Mouse (Mus musculus): ENCODE measurements around the gene Nrg3. TPM values are rescaled to one million over a fixed set of nuclear protein-coding genes. Genes with fewer than 3 reads are reported as not detected.

Nrg3 gene
- polyA plus RNA-seq, 1 experiment: not detected

- TF ChIP-seq POLR2A (IDR thresholded peaks at IDR 0.05; ENCODE audit: low read depth, low read length): no peak
- TF ChIP-seq CTCF (IDR thresholded peaks at IDR 0.05; ENCODE audit: extremely low read depth, insufficient read depth, insufficient read length, insufficient replicate concordance): no peak
- no peak overlapping the region for H3K27ac ChIP-seq (ENCODE audit: insufficient read depth, low read length)
- H3K4me1 ChIP-seq (ENCODE audit: control insufficient read depth, insufficient read depth, insufficient read length): no peaks in the 10 kb centered on the region
- H3K27me3 ChIP-seq (ENCODE audit: control insufficient read depth, insufficient read depth, low read length): no peaks in the 10 kb centered on the region
- DNase-seq (ENCODE audit: low read depth in 1 of 2, low spot score in 2 of 2): no peak
- no peak overlapping the region for H3K4me3 ChIP-seq (ENCODE audit: extremely low read depth, insufficient read depth, insufficient read length)
- no peaks in the 10 kb centered on the region for H3K36me3 ChIP-seq (ENCODE audit: control insufficient read depth, insufficient read depth, low read length)
Measured at GRCm38 (mm10) chr14:39014126-39014525, 458.8 kb downstream of the Nrg3 start.

GRCm38 (mm10) chr14:38997843-38998242 is 475.0 kb downstream of the Nrg3 start:
- no peaks in the 10 kb centered on the region for H3K36me3 ChIP-seq (ENCODE audit: control insufficient read depth, insufficient read depth, low read length)
- H3K27ac ChIP-seq (ENCODE audit: insufficient read depth, low read length): no peak overlapping the region
- no peaks in the 10 kb centered on the region for H3K27me3 ChIP-seq (ENCODE audit: control insufficient read depth, insufficient read depth, low read length)
- 85% methylated on average over 3 of the region's 3 CpGs for WGBS
- DNase-seq (ENCODE audit: low read depth in 1 of 2, low spot score in 2 of 2): no peak
- H3K4me3 ChIP-seq (ENCODE audit: extremely low read depth, insufficient read depth, insufficient read length): no peak overlapping the region
- no peaks in the 10 kb centered on the region for H3K4me1 ChIP-seq (ENCODE audit: control insufficient read depth, insufficient read depth, insufficient read length)
- TF ChIP-seq POLR2A (IDR thresholded peaks at IDR 0.05; ENCODE audit: low read depth, low read length) (no peak), CTCF (IDR thresholded peaks at IDR 0.05; ENCODE audit: extremely low read depth, insufficient read depth, insufficient read length, insufficient replicate concordance) (no peak)

- Histone ChIP-seq H3K4me3 (ENCODE audit: extremely low read depth, insufficient read depth, insufficient read length) (no peak overlapping the region), H3K27me3 (ENCODE audit: control insufficient read depth, insufficient read depth, low read length) (no peaks in the 10 kb centered on the region), H3K4me1 (ENCODE audit: control insufficient read depth, insufficient read depth, insufficient read length) (no peaks in the 10 kb centered on the region), H3K36me3 (ENCODE audit: control insufficient read depth, insufficient read depth, low read length) (no peaks in the 10 kb centered on the region), H3K27ac (ENCODE audit: insufficient read depth, low read length) (no peak overlapping the region)
- no peak for DNase-seq (ENCODE audit: low read depth in 1 of 2, low spot score in 2 of 2)
- 93% methylated on average over 1 of the region's 1 CpGs for WGBS
- no peak for TF ChIP-seq CTCF (IDR thresholded peaks at IDR 0.05; ENCODE audit: extremely low read depth, insufficient read depth, insufficient read length, insufficient replicate concordance)
- no peak for TF ChIP-seq POLR2A (IDR thresholded peaks at IDR 0.05; ENCODE audit: low read depth, low read length)
Measured at GRCm38 (mm10) chr14:38992574-38992866, 480.4 kb downstream of the Nrg3 start.

- Histone ChIP-seq H3K4me1 (ENCODE audit: control insufficient read depth, insufficient read depth, insufficient read length) (no peaks in the 10 kb centered on the region), H3K27me3 (ENCODE audit: control insufficient read depth, insufficient read depth, low read length) (no peaks in the 10 kb centered on the region), H3K36me3 (ENCODE audit: control insufficient read depth, insufficient read depth, low read length) (no peaks in the 10 kb centered on the region), H3K4me3 (ENCODE audit: extremely low read depth, insufficient read depth, insufficient read length) (no peak overlapping the region), H3K27ac (ENCODE audit: insufficient read depth, low read length) (no peak overlapping the region)
- no peak for DNase-seq (ENCODE audit: low read depth in 1 of 2, low spot score in 2 of 2)
- TF ChIP-seq CTCF (IDR thresholded peaks at IDR 0.05; ENCODE audit: extremely low read depth, insufficient read depth, insufficient read length, insufficient replicate concordance) (no peak), POLR2A (IDR thresholded peaks at IDR 0.05; ENCODE audit: low read depth, low read length) (no peak)
- 85% methylated on average over 7 of the region's 7 CpGs for WGBS
Measured at GRCm38 (mm10) chr14:38991847-38992573, 480.9 kb downstream of the Nrg3 start.

- WGBS: 80% methylated on average over 7 of the region's 7 CpGs
- TF ChIP-seq CTCF (IDR thresholded peaks at IDR 0.05; ENCODE audit: extremely low read depth, insufficient read depth, insufficient read length, insufficient replicate concordance) (no peak), POLR2A (IDR thresholded peaks at IDR 0.05; ENCODE audit: low read depth, low read length) (no peak)
- Histone ChIP-seq H3K27ac (ENCODE audit: insufficient read depth, low read length) (no peak overlapping the region), H3K36me3 (ENCODE audit: control insufficient read depth, insufficient read depth, low read length) (no peaks in the 10 kb centered on the region), H3K27me3 (ENCODE audit: control insufficient read depth, insufficient read depth, low read length) (no peaks in the 10 kb centered on the region), H3K4me1 (ENCODE audit: control insufficient read depth, insufficient read depth, insufficient read length) (no peaks in the 10 kb centered on the region), H3K4me3 (ENCODE audit: extremely low read depth, insufficient read depth, insufficient read length) (no peak overlapping the region)
- DNase-seq (ENCODE audit: low read depth in 1 of 2, low spot score in 2 of 2): no peak
Measured at GRCm38 (mm10) chr14:38959367-38959766, 513.5 kb downstream of the Nrg3 start.

GRCm38 (mm10) chr14:38937481-38937880 is 535.4 kb downstream of the Nrg3 start:
- no peak for DNase-seq (ENCODE audit: low read depth in 1 of 2, low spot score in 2 of 2)
- no peaks in the 10 kb centered on the region for H3K36me3 ChIP-seq (ENCODE audit: control insufficient read depth, insufficient read depth, low read length)
- no peaks in the 10 kb centered on the region for H3K27me3 ChIP-seq (ENCODE audit: control insufficient read depth, insufficient read depth, low read length)
- no peak overlapping the region for H3K4me3 ChIP-seq (ENCODE audit: extremely low read depth, insufficient read depth, insufficient read length)
- TF ChIP-seq CTCF (IDR thresholded peaks at IDR 0.05; ENCODE audit: extremely low read depth, insufficient read depth, insufficient read length, insufficient replicate concordance): no peak
- no peak for TF ChIP-seq POLR2A (IDR thresholded peaks at IDR 0.05; ENCODE audit: low read depth, low read length)
- H3K27ac ChIP-seq (ENCODE audit: insufficient read depth, low read length): no peak overlapping the region
- WGBS: 78% methylated on average over 1 of the region's 1 CpGs
- no peaks in the 10 kb centered on the region for H3K4me1 ChIP-seq (ENCODE audit: control insufficient read depth, insufficient read depth, insufficient read length)

GRCm38 (mm10) chr14:38936483-38937054 is 536.3 kb downstream of the Nrg3 start:
- Histone ChIP-seq H3K27ac (ENCODE audit: insufficient read depth, low read length) (no peak overlapping the region), H3K27me3 (ENCODE audit: control insufficient read depth, insufficient read depth, low read length) (no peaks in the 10 kb centered on the region), H3K36me3 (ENCODE audit: control insufficient read depth, insufficient read depth, low read length) (no peaks in the 10 kb centered on the region), H3K4me1 (ENCODE audit: control insufficient read depth, insufficient read depth, insufficient read length) (no peaks in the 10 kb centered on the region), H3K4me3 (ENCODE audit: extremely low read depth, insufficient read depth, insufficient read length) (no peak overlapping the region)
- no peak for DNase-seq (ENCODE audit: low read depth in 1 of 2, low spot score in 2 of 2)
- 63% methylated on average over 2 of the region's 2 CpGs for WGBS
- TF ChIP-seq POLR2A (IDR thresholded peaks at IDR 0.05; ENCODE audit: low read depth, low read length) (no peak), CTCF (IDR thresholded peaks at IDR 0.05; ENCODE audit: extremely low read depth, insufficient read depth, insufficient read length, insufficient replicate concordance) (no peak)

Data from spleen, adult 2 months (tissue).